Mouse (Mus musculus) liver, embryonic 14 days (tissue): Measurements from ENCODE around the gene Neu2. TPM values are rescaled to one million over a fixed set of nuclear protein-coding genes. Genes with fewer than 3 reads are reported as not detected.

Experiments
- polyA plus RNA-seq: library from polyadenylated mRNA; depleted of rRNA; stranded (reverse); fragments of >200 nt; gene quantifications from 2 replicates; pipeline ENCODE4 v1.2.3, GENCODE M21; 2012; rRNA removed

Neu2 gene
- polyA plus RNA-seq = 0.24 and 0.43 TPM in 2 replicates

DNA sequence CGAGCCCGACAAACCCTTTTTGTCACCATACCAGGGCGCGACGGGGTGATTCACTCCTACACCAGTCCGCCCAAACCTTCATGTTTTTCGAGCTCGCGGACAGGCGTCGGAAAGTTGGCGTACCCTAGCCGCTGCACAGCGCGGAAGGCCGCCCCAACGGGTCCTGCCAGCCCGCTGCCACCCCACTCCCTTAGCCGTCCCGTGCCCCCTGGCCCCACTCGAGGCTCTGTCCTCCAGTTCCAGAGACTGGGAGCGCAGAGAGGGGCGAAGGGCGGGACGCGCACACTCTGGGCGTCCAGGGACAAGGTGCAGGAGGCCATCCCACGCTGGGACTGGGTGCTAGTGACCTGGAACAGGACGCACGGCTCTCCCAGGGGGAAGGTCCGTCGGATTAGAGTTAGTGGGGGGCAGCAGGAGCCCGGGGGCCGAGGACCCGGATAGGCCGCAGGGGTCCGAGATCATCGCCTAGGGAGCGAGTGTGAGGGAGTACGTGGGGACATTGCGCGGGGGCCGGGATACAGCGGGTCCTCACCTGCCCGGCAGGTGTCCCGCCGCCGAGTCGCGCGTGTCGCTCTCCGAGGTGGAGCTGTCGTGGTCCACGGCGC lies at the start of gene Neu2:
Gene Neu2, plus strand, starts transcription at position 329 of the 605 bp plus-strand sequence.

DNA sequence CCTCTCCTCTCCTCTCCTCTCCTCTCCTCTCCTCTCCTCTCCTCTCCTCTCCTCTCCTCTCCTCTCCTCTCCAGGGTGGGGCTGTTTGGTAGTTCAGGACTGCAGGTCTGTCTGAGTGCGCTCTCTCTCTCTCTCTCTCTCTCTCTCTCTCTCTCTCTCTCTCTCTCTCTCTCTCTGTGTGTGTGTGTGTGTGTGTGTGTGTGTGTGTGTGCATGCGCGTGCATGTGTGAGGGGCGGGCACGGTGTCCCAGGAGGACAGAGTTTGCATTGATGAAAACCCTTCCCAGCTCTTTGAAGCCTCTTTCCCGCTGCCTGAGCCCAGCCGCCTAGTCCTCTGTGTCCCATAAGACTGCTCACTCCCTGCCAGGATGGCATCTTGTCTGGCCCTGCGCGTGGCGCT lies 39.7 kb upstream of the Neu2 start, which contains the start of gene Snorc:
Gene Snorc, plus strand, starts transcription at position 301 of the 400 bp plus-strand sequence.

DNA sequence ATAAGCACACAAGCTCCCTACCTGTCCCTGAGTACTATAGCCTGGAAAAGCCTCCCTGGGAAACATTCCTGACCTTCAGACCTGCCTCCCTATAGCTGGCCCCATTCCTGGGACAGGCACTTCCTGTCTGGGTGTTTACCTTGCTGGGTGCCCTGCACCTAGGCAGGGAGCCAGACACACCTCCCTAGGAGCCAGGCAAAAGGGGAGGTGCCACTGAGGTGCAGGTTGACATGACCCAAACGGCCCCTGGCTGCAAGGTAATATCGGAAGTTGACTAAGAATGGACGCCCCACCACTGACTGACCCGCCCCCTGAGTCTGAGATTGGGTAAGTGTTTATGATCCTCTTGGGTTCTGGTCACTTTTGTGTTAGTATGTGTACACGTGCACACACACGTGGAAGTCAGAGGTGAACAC lies 64.1 kb downstream of the Neu2 start, which contains the start of gene Ngef:
Gene Ngef, minus strand, starts transcription at position 71 of the 416 bp plus-strand sequence.

DNA sequence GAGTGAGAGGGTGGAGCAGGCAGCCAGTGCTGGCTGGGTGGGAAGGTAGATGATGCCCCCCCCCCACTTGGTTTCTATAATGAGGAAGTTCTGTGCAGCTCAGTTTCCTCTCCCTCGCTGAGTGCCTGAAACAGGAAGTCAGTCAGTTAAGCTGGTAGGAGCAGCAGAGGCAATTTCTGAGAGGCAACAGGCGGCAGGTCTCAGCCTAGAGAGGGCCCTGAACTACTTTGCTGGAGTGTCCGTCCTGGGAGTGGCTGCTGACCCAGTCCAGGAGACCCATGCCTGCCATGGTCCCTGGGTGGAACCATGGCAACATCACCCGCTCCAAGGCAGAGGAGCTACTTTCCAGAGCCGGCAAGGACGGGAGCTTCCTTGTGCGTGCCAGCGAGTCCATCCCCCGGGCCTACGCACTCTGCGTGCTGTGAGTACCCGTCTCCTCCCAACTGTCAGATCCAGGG lies 110.6 kb downstream of the Neu2 start, which contains the start of gene Inpp5d:
Gene Inpp5d, plus strand, starts transcription at position 102 of the 458 bp plus-strand sequence.

Other genes starting within 250 kb of the Neu2 start
- not detected in 2 replicates for gene Efhd1, start 245.5 kb upstream of the Neu2 start, polyA plus RNA-seq
- 18.5 and 19.0 TPM in 2 replicates for gene Gigyf2, start 182.9 kb upstream of the Neu2 start, polyA plus RNA-seq
- gene Kcnj13, start 115.2 kb upstream of the Neu2 start, polyA plus RNA-seq = not detected in 2 replicates
- not detected in 2 replicates for gene Snorc, start 39.6 kb upstream of the Neu2 start, polyA plus RNA-seq
- gene Ngef, start 64.0 kb downstream of the Neu2 start, polyA plus RNA-seq = 2.9 and 3.4 TPM in 2 replicates
- gene Inpp5d, start 110.4 kb downstream of the Neu2 start, polyA plus RNA-seq = 11.1 TPM in 2 replicates
- gene Atg16l1, start 246.0 kb downstream of the Neu2 start, polyA plus RNA-seq = 13.7 and 15.3 TPM in 2 replicates